Mouse (Mus musculus) kidney, postnatal 0 days (tissue): ENCODE measurements around the gene Atxn7l1. TPM values are rescaled to one million over a fixed set of nuclear protein-coding genes. Genes with fewer than 3 reads are reported as not detected.

Experiments
- ATAC-seq: fragments of 200-750 bp; cut with Nextera tagmentation; replicated peaks from 2 replicates; pipeline ENCODE4 v1.8.0; 2017; ENCODE audit warnings: low read depth, moderate number of reproducible peaks, moderate TSS enrichment, moderate library complexity; ENCODE audit not compliant: low FRiP score
- DNase-seq: peaks from one replicate; pipeline ENCODE4 v3.0.0-alpha.2; 2016; ENCODE audit warnings: low spot score
- H3K27ac ChIP-seq: fragments of 300-500 bp; sonication (generic); 2 replicates; pipeline ENCODE4 v1.5.1; 2014; ENCODE audit warnings: mild to moderate bottlenecking
- H3K27me3 ChIP-seq: fragments of 300-500 bp; sonication (generic); 2 replicates; pipeline ENCODE4 v1.6.1; 2014; ENCODE audit warnings: low read length, mixed read lengths; ENCODE audit not compliant: insufficient read depth
- H3K36me3 ChIP-seq: fragments of 300-500 bp; sonication (generic); 2 replicates; pipeline ENCODE4 v1.6.1; 2014; ENCODE audit warnings: low read length, mixed read lengths; ENCODE audit not compliant: insufficient read depth
- H3K4me1 ChIP-seq: fragments of 300-500 bp; sonication (generic); replicated peaks from 2 replicates; pipeline ENCODE4 v1.6.1; 2014; ENCODE audit warnings: antibody characterized with exemption, low read length, mixed read lengths; ENCODE audit not compliant: insufficient read depth
- H3K4me2 ChIP-seq: fragments of 300-500 bp; sonication (generic); 2 replicates; pipeline ENCODE4 v1.6.1; 2014; ENCODE audit warnings: mild to moderate bottlenecking, low read length, moderate library complexity, mixed read lengths
- H3K4me3 ChIP-seq: fragments of 300-500 bp; sonication (generic); replicated peaks from 2 replicates; pipeline ENCODE4 v1.5.1; 2014; ENCODE audit warnings: low read depth, low read length
- H3K9ac ChIP-seq: fragments of 300-500 bp; sonication (generic); 2 replicates; pipeline ENCODE4 v1.6.1; 2014; ENCODE audit warnings: low read depth, low read length
- H3K9me3 ChIP-seq: fragments of 300-500 bp; sonication (generic); replicated peaks from 2 replicates; pipeline ENCODE4 v1.6.1; 2016; ENCODE audit warnings: low read length, inconsistent platforms, mixed read lengths
- CTCF ChIP-seq: IDR thresholded peaks from 2 replicates; pipeline ENCODE4 v1.5.1; 2016; ENCODE audit warnings: antibody characterized with exemption, low read depth, mild to moderate bottlenecking, moderate library complexity
- WGBS: fragments of 180-500 bp; shearing (Covaris S2); extraction: QIAGEN DNeasy Blood & Tissue Kit; methylation state at CpG from one replicate; pipeline ENCODE4 v1.1.7; 2014; 5-methylcytosine and 5-hydroxymethylcytosine counted together
- polyA plus RNA-seq: library from polyadenylated mRNA; unstranded; fragments of >200 nt; fragmentation: Nextera tagmentation; extraction: Ambion mirVana; gene quantifications from 2 replicates; pipeline ENCODE4 v1.2.1, GENCODE M21; 2015

Gene Atxn7l1
- polyA plus RNA-seq, 1 experiment from 2014 or later, result 9.3 TPM

DNA sequence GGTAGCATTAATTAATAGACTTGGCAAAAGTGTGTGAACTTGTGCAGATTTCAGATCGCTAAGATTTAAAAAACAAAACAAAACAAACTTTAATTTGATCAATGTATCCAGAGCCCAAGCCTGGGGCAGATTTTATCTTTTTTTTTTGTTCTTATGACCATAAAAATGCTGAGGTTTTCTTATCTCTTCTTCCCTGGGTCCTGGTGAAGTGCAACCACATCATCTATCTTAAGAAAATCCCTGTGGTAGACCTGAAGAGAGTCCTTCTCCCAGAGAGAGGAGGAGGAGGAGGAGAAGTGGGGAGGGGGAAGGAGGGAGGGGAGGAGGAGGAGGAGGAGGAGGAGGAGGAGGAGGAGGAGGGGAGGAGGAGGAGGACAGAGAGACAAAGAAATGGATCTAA is 78.5 kb downstream of the Atxn7l1 start:
- H3K4me3 ChIP-seq, result no peak overlapping the region
- no peaks in the 10 kb centered on the region for H3K9me3 ChIP-seq
- WGBS, result 78% methylated on average over 1 of the region's 1 CpGs
- ATAC-seq (no peak), DNase-seq (no peak)
- no peaks in the 10 kb centered on the region for H3K27me3 ChIP-seq
- H3K4me1 ChIP-seq, result no peaks in the 10 kb centered on the region
- H3K36me3 ChIP-seq, result no peaks in the 10 kb centered on the region
- no peak for TF ChIP-seq CTCF
- H3K4me2 ChIP-seq, result no peak overlapping the region
- H3K27ac ChIP-seq, result no peak overlapping the region
- no peak overlapping the region for H3K9ac ChIP-seq

DNA sequence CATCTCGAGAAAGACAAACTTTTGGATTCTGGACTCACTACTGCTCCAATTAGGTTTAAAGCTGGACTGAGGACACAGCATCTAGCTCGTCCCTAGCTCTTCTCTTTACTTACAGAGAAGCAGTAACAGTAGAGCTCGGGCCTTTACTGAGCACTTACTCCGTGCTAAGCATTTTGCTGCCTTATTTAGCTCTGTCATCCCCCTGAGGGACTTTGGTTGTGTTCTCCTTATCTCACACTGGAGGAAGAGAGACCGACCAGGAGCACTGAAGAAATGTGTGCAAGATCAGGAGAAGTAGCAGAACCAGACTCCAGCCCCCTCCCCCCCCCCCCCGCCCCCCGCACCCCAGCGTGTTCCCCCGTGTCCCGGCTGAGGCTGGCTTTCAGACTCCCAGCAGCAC is 79.1 kb downstream of the Atxn7l1 start:
- Histone ChIP-seq H3K4me1 (no peaks in the 10 kb centered on the region), H3K4me3 (no peak overlapping the region), H3K27me3 (no peaks in the 10 kb centered on the region), H3K4me2 (no peak overlapping the region), H3K9me3 (no peaks in the 10 kb centered on the region), H3K9ac (no peak overlapping the region), H3K27ac (no peak overlapping the region), H3K36me3 (no peaks in the 10 kb centered on the region)
- no peak for DNase-seq
- TF ChIP-seq CTCF, result no peak
- WGBS, result 81% methylated on average over 10 of the region's 10 CpGs
- ATAC-seq, result no peak

DNA sequence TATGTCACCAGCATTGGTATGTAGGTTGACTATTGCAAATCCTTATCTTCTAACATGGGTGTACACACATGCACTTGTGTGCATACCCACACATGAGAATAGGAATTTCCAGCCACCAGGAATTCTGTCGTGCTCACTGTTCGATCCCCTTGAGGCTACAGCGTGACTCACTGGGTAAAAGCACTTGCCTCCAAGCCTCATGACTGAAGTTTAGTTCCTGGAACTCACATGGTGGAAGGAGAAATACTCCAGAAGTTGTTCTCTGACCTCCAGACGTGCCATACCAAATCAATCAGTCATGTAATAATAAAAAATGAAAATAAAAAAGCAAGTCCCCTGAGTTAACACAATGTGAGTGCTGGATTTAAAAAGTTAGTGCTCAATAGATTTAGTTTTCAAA is 87.8 kb downstream of the Atxn7l1 start:
- ATAC-seq (no peak), DNase-seq (no peak)
- TF ChIP-seq CTCF, result no peak
- Histone ChIP-seq H3K4me3 (no peak overlapping the region), H3K9ac (no peak overlapping the region), H3K4me1 (peaks cover 5% of the 10 kb centered on the region), H3K9me3 (no peaks in the 10 kb centered on the region), H3K27me3 (no peaks in the 10 kb centered on the region), H3K27ac (no peak overlapping the region), H3K36me3 (no peaks in the 10 kb centered on the region), H3K4me2 (no peak overlapping the region)
- 70% methylated on average over 4 of the region's 4 CpGs for WGBS

DNA sequence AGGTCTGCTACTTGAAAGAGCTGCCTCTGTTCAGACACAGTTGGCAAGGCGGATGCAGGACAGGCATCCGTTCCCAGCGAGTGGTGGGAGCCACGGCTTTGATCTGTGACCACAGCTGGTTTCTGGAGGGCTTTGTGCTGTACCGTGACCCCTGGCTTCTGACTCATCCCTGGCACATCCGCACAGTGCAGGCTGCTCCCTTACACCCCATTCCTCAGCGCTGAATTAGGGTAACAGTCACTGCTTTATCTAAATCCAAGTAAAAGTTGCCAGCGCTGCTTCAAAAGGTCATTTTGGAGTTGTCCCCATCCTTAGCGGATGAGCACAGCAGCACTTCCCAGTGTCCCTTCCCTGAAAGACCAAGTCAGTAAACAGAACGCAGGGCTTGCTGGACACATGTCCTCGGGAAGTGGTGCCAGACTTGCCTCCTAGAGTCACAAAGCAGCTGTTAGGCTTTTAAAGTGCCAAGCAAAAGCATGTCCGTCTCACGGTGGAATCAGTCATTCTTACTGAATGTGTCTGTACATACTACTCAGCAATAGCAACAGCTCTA is 88.4 kb downstream of the Atxn7l1 start:
- H3K4me1 ChIP-seq, result peaks cover 5% of the 10 kb centered on the region
- no peaks in the 10 kb centered on the region for H3K36me3 ChIP-seq
- no peaks in the 10 kb centered on the region for H3K9me3 ChIP-seq
- DNase-seq, result no peak
- no peak overlapping the region for H3K4me2 ChIP-seq
- 42% methylated on average over 13 of the region's 13 CpGs for WGBS
- ATAC-seq, result peak; percentile 65
- H3K4me3 ChIP-seq, result no peak overlapping the region
- H3K27ac ChIP-seq, result no peak overlapping the region
- no peak for TF ChIP-seq CTCF
- H3K9ac ChIP-seq, result no peak overlapping the region
- H3K27me3 ChIP-seq, result no peaks in the 10 kb centered on the region

DNA sequence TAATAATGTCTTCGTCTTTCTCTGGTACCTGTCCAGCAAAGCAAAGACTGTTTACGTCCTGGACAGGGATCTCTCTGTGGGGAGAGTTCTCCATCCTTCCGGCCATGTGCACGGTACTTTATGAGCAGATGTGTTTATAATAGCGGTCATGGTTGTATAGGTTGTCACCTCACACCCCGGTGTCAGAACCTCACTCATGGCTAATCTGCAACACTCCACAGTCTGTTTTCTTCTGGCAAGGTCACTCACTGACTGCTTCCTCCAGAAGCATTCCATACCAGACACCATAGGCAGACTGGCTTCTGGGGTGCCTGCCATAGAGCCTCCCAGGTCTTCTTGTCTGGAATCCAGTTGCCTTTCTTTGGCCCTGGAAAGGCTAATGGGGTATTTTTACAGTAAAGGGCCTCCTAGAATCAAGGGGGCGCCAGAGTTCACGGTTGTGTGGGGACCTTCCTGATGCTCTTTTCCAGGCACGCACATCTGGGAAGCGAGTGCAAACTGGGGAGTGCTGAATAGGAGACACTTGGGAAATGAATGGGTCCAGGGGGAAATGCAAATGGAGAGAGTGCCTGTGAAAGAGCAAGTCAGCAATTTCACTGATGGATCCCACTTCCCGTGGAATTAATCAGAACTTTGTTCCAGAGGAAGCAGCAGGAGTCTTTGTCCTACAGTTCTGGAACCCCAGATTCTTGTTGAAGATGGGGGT is 89.0 kb downstream of the Atxn7l1 start:
- peaks cover 5% of the 10 kb centered on the region for H3K4me1 ChIP-seq
- H3K27ac ChIP-seq, result no peak overlapping the region
- no peak overlapping the region for H3K4me3 ChIP-seq
- no peak for ATAC-seq
- DNase-seq, result peak; percentile 50
- H3K4me2 ChIP-seq, result no peak overlapping the region
- no peaks in the 10 kb centered on the region for H3K27me3 ChIP-seq
- no peak overlapping the region for H3K9ac ChIP-seq
- peak; percentile 14; the same call in 1 of the 2 replicates for TF ChIP-seq CTCF
- 57% methylated on average over 11 of the region's 11 CpGs for WGBS
- H3K9me3 ChIP-seq, result no peaks in the 10 kb centered on the region
- H3K36me3 ChIP-seq, result no peaks in the 10 kb centered on the region

DNA sequence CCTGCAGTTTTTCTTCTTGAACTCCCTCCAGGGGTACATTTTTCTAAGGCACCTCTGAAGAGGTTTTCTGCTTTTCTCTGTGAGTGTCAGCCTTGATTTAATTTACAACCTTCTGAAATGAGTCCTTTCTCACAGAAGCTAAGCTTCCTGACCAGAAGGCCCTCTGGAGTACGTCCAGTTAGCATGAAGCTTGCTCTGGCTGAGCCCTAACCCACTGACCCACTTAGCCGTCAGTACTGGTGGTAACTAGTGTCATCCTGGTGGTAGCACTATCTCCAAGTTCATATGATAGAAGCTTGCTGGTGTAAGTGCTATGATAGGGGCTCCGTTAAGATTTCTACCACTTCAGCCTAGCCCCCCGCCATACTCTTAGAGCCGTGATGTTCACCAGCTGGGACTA is 89.6 kb downstream of the Atxn7l1 start:
- 73% methylated on average over 5 of the region's 5 CpGs for WGBS

More for the DNA sequence above, 89.6 kb downstream of the Atxn7l1 start:
- no peak overlapping the region for H3K4me2 ChIP-seq
- H3K4me1 ChIP-seq, result peaks cover 5% of the 10 kb centered on the region
- no peaks in the 10 kb centered on the region for H3K9me3 ChIP-seq
- no peaks in the 10 kb centered on the region for H3K36me3 ChIP-seq
- TF ChIP-seq CTCF, result no peak
- DNase-seq (no peak), ATAC-seq (no peak)
- no peaks in the 10 kb centered on the region for H3K27me3 ChIP-seq
- H3K4me3 ChIP-seq, result no peak overlapping the region
- H3K9ac ChIP-seq, result no peak overlapping the region
- no peak overlapping the region for H3K27ac ChIP-seq
